Mouse (Mus musculus): Measurements from ENCODE around the gene Trappc6b.

DNA sequence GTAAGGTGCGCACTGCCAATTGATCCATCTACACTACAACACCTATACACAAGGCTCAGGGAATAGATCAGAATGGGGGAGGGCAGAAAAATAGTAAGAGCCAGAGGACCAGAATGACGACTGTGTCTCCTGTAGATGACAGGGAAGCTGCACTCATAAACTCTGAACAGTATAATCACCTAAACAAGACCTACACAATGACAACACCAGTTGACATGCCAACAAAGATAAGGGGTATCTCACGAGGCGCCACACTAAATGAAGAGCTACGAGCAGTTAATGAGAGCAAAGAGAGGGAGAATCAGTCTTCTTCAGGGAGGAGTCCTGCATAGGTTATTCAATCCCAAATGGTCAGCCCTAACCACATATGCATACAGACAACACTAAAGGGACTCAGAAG, 8.1 kb downstream of the Trappc6b start:
- TF ChIP-seq CTCF (IDR thresholded peaks at IDR 0.05; ENCODE audit: low read depth) (no peak), EP300 (IDR thresholded peaks at IDR 0.05; ENCODE audit: low read depth) (no peak)
